Mouse (Mus musculus) right cerebral cortex, postnatal 14 days (tissue): ENCODE measurements at regions not wholly inside any gene's neighbourhood (a gene's known extent, or its start where the extent isn't known, plus 50 kb on each side); places are given as distances from the start of the nearest gene placed in this dataset.

Experiments used
- DNase-seq: peaks from one replicate; pipeline ENCODE4 v3.0.0; 2022

GRCm38 (mm10) chr1:80131354-80131753, 86.9 kb downstream of the Fam124b start:
- no peak for DNase-seq

- DNase-seq = no peak
Measured at GRCm38 (mm10) chr1:80123966-80124365, 94.3 kb downstream of the Fam124b start.

GRCm38 (mm10) chr1:80115913-80116312, 102.4 kb downstream of the Fam124b start:
- DNase-seq = no peak

- DNase-seq = no peak
Measured at GRCm38 (mm10) chr1:80107747-80108476, 110.4 kb downstream of the Fam124b start.

- no peak for DNase-seq
Measured at GRCm38 (mm10) chr1:80106269-80106668, 112.0 kb downstream of the Fam124b start.

- no peak for DNase-seq
Measured at GRCm38 (mm10) chr1:80098266-80098665, 120.0 kb downstream of the Fam124b start.

GRCm38 (mm10) chr1:80091800-80092199, 126.5 kb downstream of the Fam124b start:
- no peak for DNase-seq

GRCm38 (mm10) chr1:80091350-80091749, 126.9 kb downstream of the Fam124b start:
- peak; percentile 11 for DNase-seq

GRCm38 (mm10) chr1:80088651-80089050, 129.6 kb downstream of the Fam124b start:
- no peak for DNase-seq

- no peak for DNase-seq
Measured at GRCm38 (mm10) chr1:80076357-80076756, 141.9 kb downstream of the Fam124b start.

GRCm38 (mm10) chr1:80074376-80074775, 143.9 kb downstream of the Fam124b start:
- no peak for DNase-seq

GRCm38 (mm10) chr1:80073950-80074349, 144.3 kb downstream of the Fam124b start:
- DNase-seq = no peak

- no peak for DNase-seq
Measured at GRCm38 (mm10) chr1:80069141-80069540, 149.1 kb downstream of the Fam124b start.

GRCm38 (mm10) chr1:80062121-80062520, 156.2 kb downstream of the Fam124b start:
- DNase-seq = no peak

GRCm38 (mm10) chr1:80061632-80062031, 156.6 kb downstream of the Fam124b start:
- no peak for DNase-seq

- DNase-seq = no peak
Measured at GRCm38 (mm10) chr1:80045141-80045540, 173.1 kb downstream of the Fam124b start.

- no peak for DNase-seq
Measured at GRCm38 (mm10) chr1:80040409-80040808, 177.9 kb downstream of the Fam124b start.

GRCm38 (mm10) chr1:80039891-80040290, 178.4 kb downstream of the Fam124b start:
- no peak for DNase-seq

- no peak for DNase-seq
Measured at GRCm38 (mm10) chr1:80039161-80039560, 178.2 kb upstream of the Serpine2 start.

- DNase-seq = no peak
Measured at GRCm38 (mm10) chr1:80038059-80038458, 177.1 kb upstream of the Serpine2 start.

- DNase-seq = no peak
Measured at GRCm38 (mm10) chr1:80036436-80036835, 175.5 kb upstream of the Serpine2 start.

- no peak for DNase-seq
Measured at GRCm38 (mm10) chr1:80033522-80033921, 172.5 kb upstream of the Serpine2 start.

- no peak for DNase-seq
Measured at GRCm38 (mm10) chr1:80033121-80033520, 172.1 kb upstream of the Serpine2 start.

- DNase-seq = no peak
Measured at GRCm38 (mm10) chr1:80032464-80032863, 171.5 kb upstream of the Serpine2 start.

GRCm38 (mm10) chr1:80030635-80031034, 169.7 kb upstream of the Serpine2 start:
- DNase-seq = no peak
